Mouse (Mus musculus): Measurements from ENCODE around the gene Aipl1. TPM values are rescaled to one million over a fixed set of nuclear protein-coding genes. Genes with fewer than 3 reads are reported as not detected.
"Not testable (repeated sequence)": the region's sequence is repeated elsewhere in the genome, so short reads cannot be mapped to it uniquely, and the experiment has no call there.

Aipl1 gene
- polyA plus RNA-seq, 1 experiment from 2014 or later = 0.18 TPM

- in situ Hi-C loops (cut with MboI; ENCODE audit: low pct_unique_long_range_greater_than_20kb) = no loop called here
- CTCF ChIA-PET = interaction anchor here (0.9 to 3.0 kb wide), 3 partner anchors 9 to 23 kb away, joined by 4 to 10 read pairs (median 4); no protein-coding TSS in a partner anchor
- TF ChIP-seq CTCF (IDR thresholded peaks at IDR 0.05) = peak; percentile 61
- no peak for DNase-seq (ENCODE audit: low read depth, low spot score)
- POLR2A ChIA-PET = no interaction called here
- ATAC-seq = peak; percentile 26
- H3K27me3 ChIP-seq = peaks cover 5% of the 10 kb centered on the region
Observed at GRCm38 (mm10) chr11:72002138-72002853, 35.0 kb downstream of the Aipl1 start.

GRCm38 (mm10) chr11:72000194-72000593, 37.1 kb downstream of the Aipl1 start:
- ChIA-PET CTCF (interaction anchor here (3.0 kb wide), 1 partner anchor 25 kb away, joined by 10 read pairs; no protein-coding TSS in a partner anchor), POLR2A (no interaction called here)
- H3K27me3 ChIP-seq = peaks cover 5% of the 10 kb centered on the region
- in situ Hi-C loops (cut with MboI; ENCODE audit: low pct_unique_long_range_greater_than_20kb) = no loop called here
- ATAC-seq (no peak), DNase-seq (ENCODE audit: low read depth, low spot score) (no peak)
- no peak for TF ChIP-seq CTCF (IDR thresholded peaks at IDR 0.05)

- ATAC-seq = no peak
- in situ Hi-C loops (cut with MboI; ENCODE audit: low pct_unique_long_range_greater_than_20kb) = no loop called here
- no peak for TF ChIP-seq CTCF (IDR thresholded peaks at IDR 0.05)
Observed at GRCm38 (mm10) chr11:71996805-71997204, 40.5 kb downstream of the Aipl1 start.

GRCm38 (mm10) chr11:71995968-71996511, 41.3 kb downstream of the Aipl1 start:
- ATAC-seq = peak; percentile 92
- TF ChIP-seq CTCF (IDR thresholded peaks at IDR 0.05) = no peak
- POLR2A ChIA-PET = interaction anchor here (0.7 kb wide), 1 partner anchor 643 kb away, joined by 3 read pairs; no protein-coding TSS in a partner anchor

More at GRCm38 (mm10) chr11:71996805-71997204, 40.5 kb downstream of the Aipl1 start:
- ChIA-PET CTCF (interaction anchor here (1.4 to 1.5 kb wide), 2 partner anchors 11 to 29 kb away, joined by 3 to 4 read pairs; no protein-coding TSS in a partner anchor), POLR2A (interaction anchor here (0.5 kb wide), 1 partner anchor 318 kb away, joined by 3 read pairs; no protein-coding TSS in a partner anchor)
- no peak for DNase-seq (ENCODE audit: low read depth, low spot score)
- H3K27me3 ChIP-seq = peaks cover 5% of the 10 kb centered on the region

GRCm38 (mm10) chr11:71992438-71992837, 44.9 kb downstream of the Aipl1 start:
- POLR2A ChIA-PET = no interaction called here

More at GRCm38 (mm10) chr11:71995968-71996511, 41.3 kb downstream of the Aipl1 start:
- peaks cover 5% of the 10 kb centered on the region for H3K27me3 ChIP-seq
- CTCF ChIA-PET = interaction anchor here (1.5 kb wide), 1 partner anchor 11 kb away, joined by 4 read pairs; no protein-coding TSS in a partner anchor
- in situ Hi-C loops (cut with MboI; ENCODE audit: low pct_unique_long_range_greater_than_20kb) = no loop called here
- DNase-seq (ENCODE audit: low read depth, low spot score) = peak; percentile 33

GRCm38 (mm10) chr11:71991541-71991940, 45.8 kb downstream of the Aipl1 start:
- CTCF ChIA-PET = interaction anchor here (0.9 to 1.5 kb wide), 3 partner anchors 10 to 34 kb away, joined by 3 to 4 read pairs (median 4); no protein-coding TSS in a partner anchor
- no peak for DNase-seq (ENCODE audit: low read depth, low spot score)
- POLR2A ChIA-PET = no interaction called here
- in situ Hi-C loops (cut with MboI; ENCODE audit: low pct_unique_long_range_greater_than_20kb) = no loop called here
- H3K27me3 ChIP-seq = peaks cover 8% of the 10 kb centered on the region
- ATAC-seq = no peak
- TF ChIP-seq CTCF (IDR thresholded peaks at IDR 0.05) = peak; percentile 61

More at GRCm38 (mm10) chr11:71992438-71992837, 44.9 kb downstream of the Aipl1 start:
- CTCF ChIA-PET = interaction anchor here (1.1 kb wide), 1 partner anchor 32 kb away, joined by 3 read pairs; no protein-coding TSS in a partner anchor
- ATAC-seq (no peak), DNase-seq (ENCODE audit: low read depth, low spot score) (no peak)
- H3K27me3 ChIP-seq = peaks cover 8% of the 10 kb centered on the region
- TF ChIP-seq CTCF (IDR thresholded peaks at IDR 0.05) = no peak
- in situ Hi-C loops (cut with MboI; ENCODE audit: low pct_unique_long_range_greater_than_20kb) = no loop called here

GRCm38 (mm10) chr11:71989407-71989806, 47.9 kb downstream of the Aipl1 start:
- in situ Hi-C loops (cut with MboI; ENCODE audit: low pct_unique_long_range_greater_than_20kb); CTCF ChIA-PET; ATAC-seq; DNase-seq (ENCODE audit: low read depth, low spot score); POLR2A ChIA-PET: not testable (repeated sequence)
- peaks cover 10% of the 10 kb centered on the region for H3K27me3 ChIP-seq

- in situ Hi-C loops (cut with MboI; ENCODE audit: low pct_unique_long_range_greater_than_20kb) = no loop called here
- TF ChIP-seq CTCF (IDR thresholded peaks at IDR 0.05) = no peak
- ChIA-PET CTCF (no interaction called here), POLR2A (no interaction called here)
- ATAC-seq (no peak), DNase-seq (ENCODE audit: low read depth, low spot score) (no peak)
- peaks cover 10% of the 10 kb centered on the region for H3K27me3 ChIP-seq
Observed at GRCm38 (mm10) chr11:71987159-71988150, 49.9 kb downstream of the Aipl1 start.

- no peak for TF ChIP-seq CTCF (IDR thresholded peaks at IDR 0.05)
- in situ Hi-C loops (cut with MboI; ENCODE audit: low pct_unique_long_range_greater_than_20kb) = no loop called here
- CTCF ChIA-PET = interaction anchor here (1.3 kb wide), 1 partner anchor 11 kb away, joined by 4 read pairs; no protein-coding TSS in a partner anchor
- POLR2A ChIA-PET = no interaction called here
- peaks cover 15% of the 10 kb centered on the region for H3K27me3 ChIP-seq
- DNase-seq (ENCODE audit: low read depth, low spot score) (no peak), ATAC-seq (no peak)
Observed at GRCm38 (mm10) chr11:71985783-71986182, 51.5 kb downstream of the Aipl1 start.

All from Patski (cell line).